Mouse (Mus musculus) left cerebral cortex, postnatal 36 days (tissue): ENCODE results near the gene Syt8. TPM values are rescaled to one million over a fixed set of nuclear protein-coding genes. Genes with fewer than 3 reads are reported as not detected.

Experiments used
- DNase-seq, 2 experiments: peaks; one replicate each; pipeline ENCODE4 v3.0.0; 2021 to 2022; ENCODE audit warnings: low spot score in 2 of 2, mixed read lengths in 1 of 2
- intact Hi-C: fragments of 180-260 bp; cut with DNase I; formaldehyde crosslinking; loops from one replicate; pipeline ENCODE4 v1.15.1; 2025
- total RNA-seq, 2 experiments: library from RNA; stranded (reverse); gene quantifications; 2 replicates each; pipeline ENCODE4 v1.2.3; 2021

The Syt8 gene
- total RNA-seq, 2 experiments from 2014 or later, result not detected

DNA sequence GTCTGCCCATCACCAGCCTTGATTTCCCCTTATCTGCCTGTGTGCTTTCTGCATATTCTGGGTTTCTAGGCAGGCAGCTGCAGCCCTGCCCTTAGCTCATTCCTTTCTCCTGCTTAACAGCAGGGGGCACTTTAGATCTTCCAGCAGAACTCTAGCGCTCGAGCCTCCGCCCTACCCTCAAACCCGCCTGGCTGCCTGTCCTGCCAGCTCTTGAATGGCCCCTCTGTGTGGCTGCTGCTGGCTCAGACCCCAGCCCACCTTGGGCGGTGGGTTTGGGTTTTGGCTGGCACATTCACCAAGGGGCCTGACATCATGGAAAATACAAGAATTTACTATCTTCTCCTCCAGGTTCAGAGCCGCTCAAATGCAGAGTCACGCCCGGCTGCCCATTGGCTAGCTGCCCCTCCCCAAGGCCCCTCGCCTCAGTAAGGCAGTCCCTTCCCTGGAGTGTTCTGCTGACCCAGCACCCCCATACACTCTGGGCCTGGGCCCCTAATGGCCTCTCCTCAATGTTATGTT is 52.8 kb downstream of the Syt8 start:
- no peak for DNase-seq
- intact Hi-C loops, result no loop called here

DNA sequence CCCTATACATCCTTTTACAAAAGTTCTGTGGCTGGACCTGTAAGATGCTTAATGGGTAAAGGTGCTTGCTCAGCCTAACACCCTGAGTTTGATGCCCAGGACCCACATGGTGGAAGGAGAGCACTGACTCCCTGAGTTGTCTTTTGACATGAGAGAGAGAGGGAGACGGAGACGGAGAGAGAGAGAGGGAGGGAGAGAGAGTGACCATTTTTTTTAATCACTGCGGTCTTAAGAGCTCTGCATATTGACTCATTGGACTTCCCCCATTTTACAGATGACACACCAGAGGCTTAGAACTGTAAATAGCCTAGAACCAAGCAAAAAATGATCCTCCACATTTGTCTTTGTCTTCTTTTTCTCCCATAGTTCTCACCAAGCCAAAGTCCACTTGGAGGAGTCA is 53.4 kb downstream of the Syt8 start:
- no peak for DNase-seq
- intact Hi-C loops, result no loop called here

Other genes starting within 250 kb of the Syt8 start
- not detected for gene Gm10153, start 244.5 kb upstream of the Syt8 start, total RNA-seq
- gene Krtap5-3, start 233.5 kb upstream of the Syt8 start, total RNA-seq, result not detected
- not detected for gene Gm7579, start 223.0 kb upstream of the Syt8 start, total RNA-seq
- gene Krtap5-5, start 204.9 kb upstream of the Syt8 start, total RNA-seq, result not detected
- not detected for gene Gm40460, start 193.8 kb upstream of the Syt8 start, total RNA-seq
- gene Gm2431, start 176.5 kb upstream of the Syt8 start, total RNA-seq, result not detected
- not detected for gene Gm4559, start 160.5 kb upstream of the Syt8 start, total RNA-seq
- not detected for gene Krtap5-1, start 137.7 kb upstream of the Syt8 start, total RNA-seq
- gene Krtap5-4, start 131.3 kb upstream of the Syt8 start, total RNA-seq, result not detected
- 10 to 100 TPM; 30.8 to 33.4 TPM for gene Ifitm10, start 61.1 kb upstream of the Syt8 start, total RNA-seq
- 1 to 10 TPM in 1 of 2 experiments, not detected in 1; 4.6 TPM for gene Gm49369, start 52.2 kb upstream of the Syt8 start, total RNA-seq
- gene Ctsd, start 46.8 kb upstream of the Syt8 start, total RNA-seq, result 100 to 1,000 TPM; 297 to 348 TPM
- gene Tnni2, start 7.0 kb downstream of the Syt8 start, total RNA-seq, result under 1 TPM in 1 of 2 experiments, not detected in 1; 0.69 TPM
- 1 to 10 TPM; 8.1 to 8.7 TPM for gene Lsp1, start 26.0 kb downstream of the Syt8 start, total RNA-seq
- gene Tnnt3, start 64.0 kb downstream of the Syt8 start, total RNA-seq, result not detected
- gene Mrpl23, start 97.8 kb downstream of the Syt8 start, total RNA-seq, result 1 to 10 TPM; 2.9 to 6.0 TPM
- 100 to 1,000 TPM in 1 of 2 experiments, 10 to 100 TPM in 1; 66.5 to 109 TPM for gene Igf2, start 232.0 kb downstream of the Syt8 start, total RNA-seq
- not detected for gene Gm49394, start 235.1 kb downstream of the Syt8 start, total RNA-seq